Mouse (Mus musculus) small intestine, adult 2 months (tissue): ENCODE measurements around the gene Setdb1. TPM values are rescaled to one million over a fixed set of nuclear protein-coding genes. Genes with fewer than 3 reads are reported as not detected.

Source experiments
- H3K27ac ChIP-seq: fragments of 200-500 bp; 2 replicates; pipeline ENCODE4 v1.5.1; 2012; ENCODE audit warnings: low read depth, low read length, control low read depth, inconsistent platforms; ENCODE audit not compliant: insufficient read depth
- H3K27me3 ChIP-seq: fragments of 200-500 bp; 2 replicates; pipeline ENCODE4 v1.6.1; 2012; ENCODE audit warnings: mild to moderate bottlenecking, moderate library complexity, low read length, inconsistent platforms; ENCODE audit not compliant: control insufficient read depth, insufficient read depth
- H3K36me3 ChIP-seq: fragments of 200-500 bp; 2 replicates; pipeline ENCODE4 v1.6.1; 2012; ENCODE audit warnings: mild to moderate bottlenecking, low read length, control low read depth, inconsistent platforms; ENCODE audit not compliant: control insufficient read depth, insufficient read depth
- H3K4me1 ChIP-seq: fragments of 200-500 bp; 2 replicates; pipeline ENCODE4 v1.6.1; 2012; ENCODE audit warnings: low read length, inconsistent platforms, mixed read lengths; ENCODE audit not compliant: control insufficient read depth, insufficient read depth, insufficient read length
- H3K4me3 ChIP-seq: fragments of 200-500 bp; 2 replicates; pipeline ENCODE4 v1.5.1; 2012; ENCODE audit warnings: low read depth, mild to moderate bottlenecking, control low read depth, inconsistent platforms, low read length, moderate library complexity
- CTCF ChIP-seq: fragments of 200-500 bp; IDR thresholded peaks from 2 replicates; pipeline ENCODE4 v1.5.1; 2012; ENCODE audit warnings: low read depth, mild to moderate bottlenecking, control low read depth, inconsistent platforms, low read length, moderate library complexity, mixed read lengths; ENCODE audit not compliant: insufficient replicate concordance, insufficient read length; ENCODE audit errors: extremely low read depth
- POLR2A ChIP-seq: fragments of 200-500 bp; IDR thresholded peaks from 2 replicates; pipeline ENCODE4 v1.6.1; 2012; ENCODE audit warnings: low read depth, mild to moderate bottlenecking, control low read depth, inconsistent platforms, low read length, moderate library complexity
- WGBS: fragments of 180-500 bp; shearing (Covaris S2); methylation state at CpG from one replicate; pipeline ENCODE4 v1.1.7; 2018; 5-methylcytosine and 5-hydroxymethylcytosine counted together
- polyA plus RNA-seq: library from polyadenylated mRNA; depleted of rRNA; stranded (reverse); fragments of >200 nt; gene quantifications from 2 replicates; pipeline ENCODE4 v1.2.3, GENCODE M21; 2012

Setdb1 gene
- polyA plus RNA-seq, 1 experiment: 5.3 TPM

DNA sequence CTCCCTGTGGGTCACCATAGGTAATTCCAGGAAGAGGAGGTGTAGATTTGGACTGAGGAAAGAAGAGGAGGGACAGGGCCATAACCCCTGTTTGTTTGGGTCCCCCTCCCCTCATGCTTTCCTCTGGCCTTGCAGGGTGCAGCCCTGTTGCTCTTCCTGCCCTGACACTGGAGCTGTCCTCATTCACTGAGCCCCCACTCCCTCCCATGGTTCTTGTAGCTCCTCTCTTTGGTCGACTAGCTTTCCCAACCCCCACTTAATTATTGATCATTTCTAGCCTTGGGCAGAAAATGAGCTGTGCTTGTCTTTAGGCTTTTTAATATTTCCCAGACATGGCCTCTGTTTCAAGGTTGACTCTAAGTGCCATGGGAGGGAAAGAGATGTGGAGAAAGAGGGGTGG is 72.9 kb downstream of the Setdb1 start:
- TF ChIP-seq POLR2A (no peak), CTCF (no peak)
- 4% methylated on average over 1 of the region's 1 CpGs for WGBS
- peaks cover 3% of the 10 kb centered on the region; the same call in 1 of the 2 replicates for H3K4me1 ChIP-seq
- H3K4me3 ChIP-seq: peak overlapping the region; percentile 41
- peaks cover 15% of the 10 kb centered on the region for H3K36me3 ChIP-seq
- H3K27ac ChIP-seq: no peak overlapping the region
- no peaks in the 10 kb centered on the region for H3K27me3 ChIP-seq

DNA sequence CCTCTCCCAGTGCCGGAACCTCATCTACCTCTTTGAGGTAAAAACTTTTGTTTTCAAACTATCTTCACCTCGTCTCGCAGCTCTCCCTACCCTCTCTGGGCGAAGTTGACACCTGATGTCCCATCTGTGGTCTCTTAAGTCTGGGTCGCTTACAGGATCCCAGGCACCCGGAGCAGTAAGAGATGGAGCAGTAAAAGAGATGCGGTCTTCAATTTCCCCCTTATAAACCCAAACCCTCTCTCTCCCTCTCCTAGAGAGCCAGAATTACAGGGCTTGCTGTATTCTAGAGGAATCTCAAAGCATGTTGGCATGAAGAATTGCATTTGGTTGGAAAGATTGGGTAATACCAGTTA is 73.4 kb downstream of the Setdb1 start:
- H3K27me3 ChIP-seq: no peaks in the 10 kb centered on the region
- WGBS: 2% methylated on average over 7 of the region's 7 CpGs
- peak overlapping the region; percentile 88 for H3K27ac ChIP-seq
- no peak for TF ChIP-seq POLR2A
- TF ChIP-seq CTCF: no peak
- peaks cover 13% of the 10 kb centered on the region for H3K36me3 ChIP-seq
- peak overlapping the region; percentile 85 for H3K4me3 ChIP-seq
- peaks cover 3% of the 10 kb centered on the region; the same call in 1 of the 2 replicates for H3K4me1 ChIP-seq

DNA sequence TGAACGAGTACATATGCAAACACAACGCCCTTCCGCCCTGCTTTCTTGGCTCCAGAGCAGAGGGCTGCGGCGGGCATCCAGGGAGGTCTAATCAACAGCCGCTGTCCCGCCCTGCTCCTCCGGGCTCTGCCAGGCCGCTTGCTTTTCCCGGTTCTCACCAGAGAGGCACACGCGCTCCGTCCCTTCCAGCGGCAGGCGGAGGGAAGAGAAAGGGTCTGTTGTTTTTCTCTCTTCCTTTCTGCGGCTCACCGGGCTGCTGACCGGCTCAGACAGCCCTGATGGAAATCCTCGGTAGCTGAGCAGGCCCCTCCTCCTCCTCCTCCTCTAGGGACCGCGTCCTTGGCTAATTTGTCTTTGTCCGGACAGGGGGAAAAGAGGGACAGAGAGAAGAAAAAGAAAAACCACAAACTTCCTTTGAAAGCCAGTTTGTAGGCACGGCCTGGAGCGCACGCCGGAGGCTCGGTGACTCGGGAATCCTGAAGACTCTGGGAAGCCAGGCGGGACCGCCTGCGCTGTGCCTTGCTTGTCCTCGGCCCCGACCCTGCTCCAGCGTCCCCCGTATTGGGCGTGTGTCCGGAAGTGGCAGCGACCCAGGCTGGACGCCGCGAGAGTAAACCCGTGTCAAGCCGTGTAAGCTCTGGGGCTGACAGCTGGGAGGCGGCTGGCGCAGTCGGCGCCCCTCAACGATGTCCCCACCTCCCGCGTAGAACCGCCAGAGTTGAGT is 74.0 kb downstream of the Setdb1 start:
- H3K27ac ChIP-seq: peak overlapping the region; percentile 88
- under 1% methylated on average over 51 of the region's 51 CpGs for WGBS
- H3K27me3 ChIP-seq: no peaks in the 10 kb centered on the region
- peaks cover 3% of the 10 kb centered on the region; the same call in 1 of the 2 replicates for H3K4me1 ChIP-seq
- TF ChIP-seq CTCF (no peak), POLR2A (peak; percentile 70)
- H3K36me3 ChIP-seq: peaks cover 7% of the 10 kb centered on the region
- H3K4me3 ChIP-seq: peak overlapping the region; percentile 85

DNA sequence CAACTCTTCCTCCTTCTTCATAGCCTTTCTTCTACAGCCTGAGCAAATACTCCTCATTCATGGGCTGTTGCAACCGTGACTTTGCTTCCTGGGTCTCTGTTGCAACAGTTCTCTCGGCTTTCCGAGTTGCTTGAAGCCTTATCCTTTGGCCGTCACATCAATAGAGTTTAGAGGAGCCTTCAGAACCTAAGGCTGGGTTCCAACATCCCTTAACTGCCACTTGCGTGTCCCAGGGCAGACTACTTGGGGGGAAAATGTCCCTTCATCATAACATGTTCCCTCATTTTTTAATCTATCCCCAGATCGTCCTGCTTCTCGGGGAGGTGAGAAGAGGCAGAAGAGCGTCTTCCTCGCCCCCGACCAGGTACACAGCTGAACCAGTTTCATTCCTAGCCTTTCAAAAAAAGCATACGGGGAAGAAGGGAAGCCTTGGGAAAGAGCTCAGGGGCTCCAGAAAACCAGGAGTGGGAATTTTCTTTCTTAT is 74.6 kb downstream of the Setdb1 start:
- H3K4me3 ChIP-seq: peak overlapping the region; percentile 85
- TF ChIP-seq CTCF: no peak
- no peak for TF ChIP-seq POLR2A
- H3K27me3 ChIP-seq: no peaks in the 10 kb centered on the region
- H3K27ac ChIP-seq: peak overlapping the region; percentile 88
- peaks cover 1% of the 10 kb centered on the region; the same call in 1 of the 2 replicates for H3K36me3 ChIP-seq
- 1% methylated on average over 11 of the region's 11 CpGs for WGBS
- peaks cover 4% of the 10 kb centered on the region; the same call in 1 of the 2 replicates for H3K4me1 ChIP-seq

DNA sequence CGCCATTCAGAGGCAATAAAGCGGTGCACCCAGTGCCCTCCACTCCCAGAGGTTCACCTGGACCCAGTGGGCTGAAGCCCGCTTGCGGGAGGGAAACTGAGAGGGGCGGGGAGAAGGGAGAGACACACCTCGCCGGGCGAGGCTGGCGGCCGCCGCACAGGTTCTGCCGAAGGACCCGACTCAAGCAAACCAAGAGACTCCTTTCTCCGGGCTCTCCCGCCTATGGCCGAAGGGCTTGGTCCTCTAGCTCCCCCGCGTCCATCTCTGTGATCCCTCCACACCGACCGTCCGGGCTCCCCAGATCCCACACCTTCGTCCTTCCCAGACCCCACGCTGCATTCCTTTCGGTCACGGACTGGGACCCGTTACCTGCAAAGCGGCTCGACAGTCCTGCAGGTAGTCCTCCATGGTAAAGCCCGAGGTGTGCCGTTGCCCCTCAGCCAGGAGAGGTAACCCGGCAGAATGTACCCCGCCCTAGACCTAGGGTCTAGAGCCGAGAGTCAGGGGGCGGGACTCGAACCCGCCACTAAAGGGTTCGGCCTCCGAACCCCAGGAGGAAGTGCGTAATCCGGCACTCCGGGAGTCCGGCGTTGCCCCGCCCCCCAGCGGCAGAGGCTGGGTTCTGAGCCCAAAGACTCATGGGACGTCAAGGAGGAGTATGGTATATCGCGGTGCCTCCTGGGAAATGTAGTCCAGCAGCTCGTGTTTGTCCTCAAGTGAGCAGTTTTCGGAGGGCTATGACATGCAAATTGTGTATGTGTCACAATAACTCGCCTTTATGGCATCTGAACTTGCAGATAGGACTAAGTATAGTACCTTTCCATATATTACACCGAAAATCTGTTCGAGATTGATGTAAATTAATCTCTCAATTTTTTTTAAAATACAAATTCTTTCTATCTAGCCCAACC is 75.5 kb downstream of the Setdb1 start, which contains the start of the genes Mindy1 and Prune1:
Gene Mindy1, plus strand, starts transcription at position 130 of the 911 bp plus-strand sequence.
Gene Prune1, minus strand, starts transcription at position 861 of the 911 bp plus-strand sequence.
- no peak for TF ChIP-seq POLR2A
- H3K36me3 ChIP-seq: no peaks in the 10 kb centered on the region; the same call in 1 of the 2 replicates
- under 1% methylated on average over 53 of the region's 53 CpGs for WGBS
- peaks cover 6% of the 10 kb centered on the region; the same call in 1 of the 2 replicates for H3K4me1 ChIP-seq
- peak within 1 kb of the TSS; percentile 85 for H3K4me3 ChIP-seq
- no peaks in the 10 kb centered on the region for H3K27me3 ChIP-seq
- H3K27ac ChIP-seq: peak within 1 kb of the TSS; percentile 88

DNA sequence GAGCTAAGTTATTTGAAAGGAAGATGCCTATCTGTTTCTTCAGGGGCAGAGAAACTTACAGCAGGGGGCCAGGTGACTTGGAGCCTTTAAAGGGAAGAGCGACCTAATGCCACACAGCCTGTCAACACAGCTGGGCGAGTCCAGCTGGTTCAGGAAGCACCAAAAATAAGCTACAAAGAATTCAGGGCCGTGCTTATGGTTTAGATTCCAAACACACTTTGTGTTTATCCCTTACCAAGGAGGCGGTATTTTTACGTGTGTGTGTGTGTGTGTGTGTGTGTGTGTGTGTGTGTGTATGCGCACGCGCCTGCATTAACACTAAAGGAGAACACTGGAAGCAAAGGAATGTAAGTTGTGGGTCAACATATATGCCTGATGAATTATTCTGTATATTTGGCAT is 76.3 kb downstream of the Setdb1 start:
- Histone ChIP-seq H3K36me3 (no peaks in the 10 kb centered on the region), H3K27me3 (no peaks in the 10 kb centered on the region), H3K4me3 (peak overlapping the region; percentile 77), H3K27ac (peak overlapping the region; percentile 76), H3K4me1 (peaks cover 6% of the 10 kb centered on the region; the same call in 1 of the 2 replicates)
- TF ChIP-seq POLR2A: no peak
- TF ChIP-seq CTCF: no peak
- 7% methylated on average over 8 of the region's 8 CpGs for WGBS

DNA sequence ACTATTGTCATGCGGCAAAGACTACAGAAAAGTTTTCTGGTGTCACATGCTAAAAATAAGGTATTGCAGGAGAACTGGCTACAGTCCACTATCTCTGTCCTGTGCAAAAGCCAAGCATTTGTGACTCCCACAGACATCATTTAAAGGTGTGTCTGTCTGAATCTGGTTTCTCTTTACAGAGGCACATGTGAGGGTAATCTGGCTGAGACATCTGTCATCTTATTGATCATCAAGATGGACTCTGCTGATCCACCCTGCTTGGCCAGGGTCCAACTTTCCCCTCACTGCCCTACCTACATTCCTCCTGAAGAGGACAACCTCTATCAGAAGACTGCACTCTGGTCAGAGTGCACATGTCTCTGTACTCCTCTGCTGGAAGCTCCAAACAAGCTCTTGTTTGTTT is 79.9 kb downstream of the Setdb1 start:
- WGBS: 79% methylated on average over 1 of the region's 1 CpGs
- TF ChIP-seq CTCF (no peak), POLR2A (no peak)
- H3K4me1 ChIP-seq: peaks cover 3% of the 10 kb centered on the region; the same call in 1 of the 2 replicates
- H3K27ac ChIP-seq: peak overlapping the region; percentile 61
- no peak overlapping the region for H3K4me3 ChIP-seq
- H3K36me3 ChIP-seq: no peaks in the 10 kb centered on the region
- no peaks in the 10 kb centered on the region for H3K27me3 ChIP-seq
